ENCODE assay signal across 14 mouse cellular contexts in genomic region chr5:126718421-126718820, GRCm38 (mm10).
"Had no signal": no experiment of that assay in that cellular context is flagged by ENCODE, and none has a peak within 500 bp of the region (broad histone marks: within the 10 kb centered on the region; RNA-seq: fewer than 3 reads in every experiment).

No protein-coding gene starts in this region.

- H3K4me3 ChIP-seq: liver, embryonic 13.5 days had no signal

- H3K27me3 ChIP-seq: liver, embryonic 13.5 days had no signal

- DNase-seq: kidney, adult 2 months; kidney, postnatal 25 days; liver, embryonic 13.5 days; lung, adult 2 months; lung, postnatal 14 days; lung, postnatal 4 days; midbrain, embryonic 14.5 days; right cerebral cortex, adult 18-20 months; right cerebral cortex, postnatal 14 days; right cerebral cortex, postnatal 4 days; thymus, adult 2 months; thymus, postnatal 14 days had no signal

- H3K4me1 ChIP-seq: liver, embryonic 13.5 days had no signal

- H3K27ac ChIP-seq: kidney, postnatal 0 days; liver, embryonic 13.5 days; stomach, postnatal 0 days had no signal

- H3K36me3 ChIP-seq: liver, embryonic 13.5 days had no signal

- H3K9ac ChIP-seq: liver, embryonic 13.5 days had no signal
